Mouse (Mus musculus): ENCODE results near the gene Rgs3. TPM values are rescaled to one million over a fixed set of nuclear protein-coding genes. Genes with fewer than 3 reads are reported as not detected.

The Rgs3 gene
- total RNA-seq, 2 experiments from 2014 or later: 45.4 to 45.5 TPM

GRCm38 (mm10) chr4:62739591-62739990, 179.9 kb downstream of the Rgs3 start:
- no peak for DNase-seq (ENCODE audit: low spot score in 2 of 2)

- DNase-seq (ENCODE audit: low spot score in 2 of 2): no peak
Measured at GRCm38 (mm10) chr4:62740282-62741054, 180.8 kb downstream of the Rgs3 start.

GRCm38 (mm10) chr4:62741055-62741453, 181.4 kb downstream of the Rgs3 start:
- no peak for DNase-seq (ENCODE audit: low spot score in 2 of 2)

GRCm38 (mm10) chr4:62741601-62742000, 182.0 kb downstream of the Rgs3 start:
- DNase-seq (ENCODE audit: low spot score in 2 of 2): no peak

- DNase-seq (ENCODE audit: low spot score in 2 of 2): no peak
Measured at GRCm38 (mm10) chr4:62742885-62743760, 183.5 kb downstream of the Rgs3 start.

GRCm38 (mm10) chr4:62744534-62744956, 184.9 kb downstream of the Rgs3 start:
- DNase-seq (ENCODE audit: low spot score in 2 of 2): no peak

GRCm38 (mm10) chr4:62744985-62745638, 185.5 kb downstream of the Rgs3 start:
- DNase-seq (ENCODE audit: low spot score in 2 of 2): no peak

Other genes starting within 250 kb of the Rgs3 start
- gene Fkbp15, start 199.3 kb upstream of the Rgs3 start, total RNA-seq (2021): 10 to 100 TPM; 45.1 to 50.9 TPM
- 10 to 100 TPM; 79.7 to 82.3 TPM for gene Slc31a1, start 199.1 kb upstream of the Rgs3 start, total RNA-seq (2021)
- gene Cdc26, start 151.2 kb upstream of the Rgs3 start, total RNA-seq (2021): 100 to 1,000 TPM in 1 of 2 experiments, 10 to 100 TPM in 1; 94.2 to 102 TPM
- gene Prpf4, start 151.1 kb upstream of the Rgs3 start, total RNA-seq (2021): 10 to 100 TPM; 26.0 to 27.6 TPM
- under 1 TPM in 1 of 2 experiments, not detected in 1; 0.42 TPM for gene Rnf183, start 124.6 kb upstream of the Rgs3 start, total RNA-seq (2021)
- 1 to 10 TPM; 6.4 to 7.7 TPM for gene Wdr31, start 89.0 kb upstream of the Rgs3 start, total RNA-seq (2021)
- gene Bspry, start 79.8 kb upstream of the Rgs3 start, total RNA-seq (2021): 1 to 10 TPM; 2.7 to 4.6 TPM
- gene Hdhd3, start 56.4 kb upstream of the Rgs3 start, total RNA-seq (2021): 10 to 100 TPM; 14.3 to 14.7 TPM
- gene Alad, start 39.9 kb upstream of the Rgs3 start, total RNA-seq (2021): 100 to 1,000 TPM; 108 to 110 TPM
- gene Pole3, start 34.8 kb upstream of the Rgs3 start, total RNA-seq (2021): 10 to 100 TPM; 60.4 to 64.4 TPM
- gene 4933430I17Rik, start 34.5 kb upstream of the Rgs3 start, total RNA-seq (2021): under 1 TPM; 0.62 to 0.87 TPM

Data from adrenal gland, postnatal 4 days (tissue).